Mouse (Mus musculus) cerebral cortex, adult 2 months (tissue): ENCODE data around the gene Xirp1.

Experiments used
- WGBS: fragments of 180-500 bp; shearing (Covaris S2); methylation state at CpG from one replicate; pipeline ENCODE4 v1.1.7; 2018; 5-methylcytosine and 5-hydroxymethylcytosine counted together

Gene Xirp1

GRCm38 (mm10) chr9:120020285-120020890 lies 3.0 kb downstream of the Xirp1 start:
- WGBS, result 38% methylated on average over 7 of the region's 7 CpGs

GRCm38 (mm10) chr9:120016956-120017355 lies 6.4 kb downstream of the Xirp1 start:
- WGBS, result 77% methylated on average over 10 of the region's 10 CpGs

DNA sequence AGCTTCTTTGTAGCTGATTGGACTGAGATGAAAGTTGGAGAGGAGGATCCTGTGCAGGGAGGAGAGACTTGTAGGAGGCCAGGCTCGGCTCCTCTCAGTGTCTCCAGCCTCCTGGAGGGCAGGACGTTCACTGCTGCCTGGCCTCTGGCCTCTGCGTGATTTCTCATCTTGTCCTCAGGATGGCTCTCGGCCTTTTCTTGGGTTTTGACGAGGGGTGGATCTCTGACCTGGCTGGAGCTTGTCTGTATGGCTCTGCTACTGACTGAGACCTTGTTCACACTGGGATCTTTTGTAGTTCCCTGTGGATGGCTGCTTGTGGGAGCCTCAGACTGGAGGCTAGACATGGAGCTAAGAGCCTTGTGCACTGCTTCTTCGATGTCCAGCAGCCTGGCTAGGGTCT lies 8.6 kb downstream of the Xirp1 start:
- 75% methylated on average over 6 of the region's 6 CpGs for WGBS

DNA sequence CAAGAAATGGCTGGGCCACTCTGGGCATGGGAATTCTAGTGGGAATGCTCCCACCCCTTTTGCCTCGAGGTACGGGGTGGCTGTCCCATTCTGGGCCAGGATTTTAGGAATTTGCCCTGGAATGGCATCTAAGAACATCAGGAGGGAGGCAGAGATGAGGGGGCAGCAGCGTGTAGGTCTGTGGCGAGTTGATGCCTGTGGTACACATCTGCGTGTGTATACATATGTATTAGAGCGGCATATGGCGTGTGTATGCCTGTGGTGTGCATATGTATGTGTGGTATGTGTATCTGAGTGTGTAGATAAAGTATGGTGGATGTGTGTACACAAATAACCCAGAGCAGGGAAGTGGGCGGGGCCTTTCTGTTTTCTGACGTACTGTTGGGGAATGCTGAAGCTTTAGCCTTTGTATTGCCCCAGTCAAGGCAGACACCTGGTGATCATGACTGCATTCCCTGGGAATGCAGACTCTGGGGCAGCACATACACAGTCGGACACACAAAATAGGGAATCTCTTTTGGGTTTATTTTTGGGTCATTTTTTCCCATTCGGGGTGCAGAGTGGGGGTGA lies 10.1 kb downstream of the Xirp1 start:
- 58% methylated on average over 11 of the region's 11 CpGs for WGBS

- WGBS, result 61% methylated on average over 5 of the region's 5 CpGs
These were observed 10.6 kb downstream of the Xirp1 start for GRCm38 (mm10) chr9:120012781-120013180.

DNA sequence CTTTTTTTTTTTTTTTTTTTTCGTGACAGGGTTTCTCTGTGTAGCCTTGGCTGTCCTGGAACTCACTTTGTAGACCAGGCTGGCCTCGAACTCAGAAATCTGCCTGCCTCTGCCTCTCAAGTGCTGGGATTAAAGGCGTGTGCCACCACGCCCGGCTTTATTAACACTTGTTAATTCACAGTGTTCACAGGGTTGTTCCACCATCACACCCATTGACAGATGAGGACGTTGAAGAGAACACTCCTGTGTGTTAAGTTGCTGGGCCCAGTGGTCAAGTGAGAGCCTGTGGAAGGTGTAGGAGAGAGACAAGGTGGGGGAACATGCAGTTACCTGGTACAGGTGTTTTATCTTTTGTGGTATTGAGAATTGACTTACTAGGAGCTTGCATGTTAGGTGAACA lies 11.2 kb downstream of the Xirp1 start:
- 72% methylated on average over 6 of the region's 6 CpGs for WGBS

GRCm38 (mm10) chr9:120011533-120011932 lies 11.9 kb downstream of the Xirp1 start:
- WGBS, result under 1% methylated on average over 10 of the region's 10 CpGs

DNA sequence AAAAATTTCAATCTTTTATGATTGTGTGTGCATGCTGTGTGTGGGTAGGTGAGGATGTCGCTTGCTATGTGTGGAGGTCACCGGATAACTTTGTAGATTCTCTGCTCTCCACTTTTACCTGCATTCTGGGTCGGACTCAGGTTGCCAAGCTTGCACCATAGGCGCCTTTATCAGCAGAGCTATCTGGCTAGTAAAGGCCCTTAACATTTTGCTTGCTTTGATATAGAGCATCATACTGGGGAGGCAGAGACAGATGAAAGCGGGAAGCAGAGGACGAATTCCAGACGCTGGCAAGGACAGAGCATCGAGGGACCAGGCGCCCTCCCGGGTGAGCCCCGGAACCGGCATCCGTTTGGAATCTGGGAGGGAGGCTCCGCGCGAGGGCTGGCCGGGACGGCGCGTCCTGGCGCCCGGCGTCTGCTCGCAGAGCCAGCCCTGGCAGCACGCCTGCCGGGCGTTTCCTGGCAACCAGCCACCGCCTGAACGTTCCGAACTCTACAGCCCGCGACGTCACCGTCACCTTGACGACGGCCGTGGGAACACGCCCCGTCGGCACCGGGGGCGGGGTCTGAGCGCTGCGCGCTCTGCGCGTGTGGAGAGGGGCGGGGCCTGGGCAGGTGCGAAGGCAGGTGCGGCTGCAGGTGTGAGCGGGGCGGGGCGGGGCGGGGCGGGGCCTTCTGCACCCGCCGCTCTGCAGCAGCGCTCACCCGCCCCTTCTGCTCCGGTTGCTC lies 12.5 kb downstream of the Xirp1 start:
- 3% methylated on average over 57 of the region's 60 CpGs for WGBS

GRCm38 (mm10) chr9:120009871-120010270 lies 13.5 kb downstream of the Xirp1 start:
- WGBS, result 96% methylated on average over 3 of the region's 3 CpGs

GRCm38 (mm10) chr9:120009226-120009841 lies 14.1 kb downstream of the Xirp1 start:
- 76% methylated on average over 7 of the region's 7 CpGs for WGBS

GRCm38 (mm10) chr9:120007833-120008232 lies 15.6 kb downstream of the Xirp1 start:
- 100% methylated on average over 1 of the region's 1 CpGs for WGBS

DNA sequence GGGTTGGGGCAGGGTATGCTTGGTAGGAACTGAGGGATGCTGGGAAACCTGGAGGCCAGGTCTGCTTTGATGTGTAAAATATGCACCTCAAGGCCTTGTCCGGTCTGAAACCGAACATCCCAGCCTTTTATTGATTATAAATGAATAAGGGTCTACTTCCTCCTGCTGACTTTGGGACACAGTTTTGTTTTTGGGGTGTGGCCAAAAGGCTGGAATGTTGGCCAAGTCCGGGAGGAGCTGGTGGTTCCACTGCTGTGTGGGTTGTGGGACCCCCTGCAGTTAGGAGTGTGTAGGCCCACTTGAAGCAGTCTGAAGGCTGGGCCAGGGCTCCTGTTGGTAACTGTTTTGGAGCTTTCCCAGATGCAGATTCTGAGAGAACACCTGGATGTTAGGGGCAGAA lies 17.5 kb downstream of the Xirp1 start:
- WGBS, result 71% methylated on average over 3 of the region's 3 CpGs

DNA sequence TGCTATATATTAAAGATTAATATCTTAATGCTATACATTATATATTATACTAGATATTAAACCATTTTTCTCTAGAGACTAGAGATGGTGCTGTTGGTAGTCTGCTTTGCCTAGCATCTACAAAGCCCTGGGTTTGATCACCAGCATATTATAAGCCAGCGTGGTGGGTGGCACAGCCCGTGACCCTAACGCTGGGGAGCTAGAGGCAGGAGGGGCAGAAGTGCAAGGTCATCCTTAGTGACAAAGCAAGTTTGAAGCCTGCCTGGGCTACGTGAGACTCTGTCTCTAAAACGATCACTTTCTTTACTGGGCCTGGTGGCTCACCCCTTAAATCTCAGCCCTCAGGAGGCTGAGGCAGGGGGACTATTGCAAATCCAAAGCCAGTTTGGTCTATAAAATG lies 20.5 kb downstream of the Xirp1 start:
- WGBS, result 94% methylated on average over 5 of the region's 5 CpGs

GRCm38 (mm10) chr9:120001945-120002725 lies 21.3 kb downstream of the Xirp1 start:
- 11% methylated on average over 31 of the region's 31 CpGs for WGBS

GRCm38 (mm10) chr9:120000761-120001160 lies 22.6 kb downstream of the Xirp1 start:
- WGBS, result 87% methylated on average over 5 of the region's 5 CpGs

GRCm38 (mm10) chr9:119999636-120000035 lies 23.8 kb downstream of the Xirp1 start:
- 72% methylated on average over 6 of the region's 6 CpGs for WGBS

- 85% methylated on average over 1 of the region's 1 CpGs for WGBS
These were observed 24.6 kb downstream of the Xirp1 start for GRCm38 (mm10) chr9:119998776-119999175.

- 90% methylated on average over 4 of the region's 4 CpGs for WGBS
These were observed 27.3 kb downstream of the Xirp1 start for GRCm38 (mm10) chr9:119996080-119996479.

DNA sequence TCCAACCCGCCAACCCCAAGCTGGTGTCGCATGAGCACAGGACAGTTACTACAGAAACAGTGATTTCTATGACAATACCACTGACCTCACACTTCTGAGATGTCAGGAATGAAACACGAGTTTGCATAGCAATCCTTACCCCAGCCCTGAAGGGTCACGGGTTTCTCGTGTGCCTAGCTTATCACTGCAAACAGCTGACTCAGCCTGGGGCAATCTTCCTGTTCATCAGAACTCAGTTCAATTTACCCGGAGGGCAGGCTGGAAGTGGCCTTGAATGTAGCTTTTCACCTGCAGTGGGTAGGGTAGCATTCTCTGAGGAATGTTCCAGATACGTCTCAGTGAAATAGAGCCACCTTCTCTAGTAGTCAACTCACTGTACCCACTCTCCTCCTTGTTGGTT lies 29.2 kb downstream of the Xirp1 start:
- WGBS, result 90% methylated on average over 7 of the region's 7 CpGs

- WGBS, result 80% methylated on average over 10 of the region's 10 CpGs
These were observed 30.1 kb downstream of the Xirp1 start for GRCm38 (mm10) chr9:119993092-119993844.

DNA sequence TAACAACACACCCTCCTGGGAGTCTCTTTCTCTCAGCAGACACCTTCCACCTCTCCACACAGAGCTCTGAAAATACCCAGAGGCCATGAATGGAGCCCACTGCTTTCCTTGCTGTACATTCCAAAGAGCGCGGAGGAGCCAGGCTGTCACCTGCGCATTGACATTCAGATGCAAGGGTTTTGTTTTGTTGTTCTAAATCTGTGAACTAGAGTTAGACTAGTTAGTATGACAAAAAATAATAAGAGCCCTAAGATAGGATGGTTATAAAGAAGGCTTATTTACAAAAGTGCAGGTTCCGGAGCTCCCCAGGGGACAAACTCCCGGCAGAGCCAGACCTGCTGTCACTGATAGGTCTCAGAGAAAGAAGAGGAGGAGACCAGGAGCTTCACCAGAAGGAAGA lies 32.1 kb downstream of the Xirp1 start:
- 61% methylated on average over 5 of the region's 5 CpGs for WGBS
